Mouse (Mus musculus): ENCODE measurements around the gene Smok2a. TPM values are rescaled to one million over a fixed set of nuclear protein-coding genes. Genes with fewer than 3 reads are reported as not detected.
"Not testable (repeated sequence)": the region's sequence is repeated elsewhere in the genome, so short reads cannot be mapped to it uniquely, and the experiment has no call there.

The Smok2a gene
- polyA plus RNA-seq, 1 experiment from 2014 or later: not detected

DNA sequence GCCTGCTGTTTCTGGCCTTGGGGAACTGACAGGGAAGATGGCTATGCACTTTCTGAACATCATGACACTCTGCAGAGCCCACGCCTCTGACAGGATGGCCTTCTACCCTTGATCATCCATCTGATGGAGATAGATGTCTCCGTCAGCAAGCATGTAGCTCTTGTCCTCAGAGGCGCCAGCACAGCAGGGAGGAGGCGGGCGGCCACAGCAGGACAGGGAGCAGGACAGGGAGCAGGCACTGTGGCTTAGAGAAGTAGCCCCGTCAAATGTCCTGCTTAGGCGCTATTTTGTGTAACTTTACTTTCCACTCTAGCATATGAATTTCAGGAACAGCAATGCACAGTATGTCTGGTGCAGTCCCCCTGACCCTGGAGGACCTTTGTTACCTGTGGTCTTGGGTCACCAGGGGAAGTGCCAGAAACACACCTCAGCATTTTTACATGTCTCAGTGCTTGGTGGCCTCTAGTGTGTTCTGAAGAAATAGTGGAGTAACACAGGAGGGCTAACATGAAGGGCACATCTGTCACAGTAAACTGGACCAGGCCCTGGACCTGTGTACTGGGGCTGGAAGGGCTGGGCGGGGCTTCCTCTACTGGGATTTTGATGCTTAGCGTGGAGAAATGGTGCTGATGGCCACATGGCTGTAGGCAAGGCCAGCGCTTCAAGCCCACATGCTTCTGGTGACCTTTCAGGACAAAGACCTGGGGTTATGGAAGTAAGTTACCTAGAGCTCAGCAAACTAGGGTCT lies 30.0 kb upstream of the Smok2a start:
- H3K4me1 ChIP-seq (replicated peaks); H3K9ac ChIP-seq; H3K4me3 ChIP-seq (replicated peaks); H3K36me3 ChIP-seq (replicated peaks); H3K27me3 ChIP-seq; H3K4me2 ChIP-seq; H3K27ac ChIP-seq (replicated peaks); ATAC-seq (ENCODE audit: insufficient read depth): not testable (repeated sequence)
- 58% methylated on average over 10 of the region's 10 CpGs for WGBS (ENCODE audit: insufficient replicate concordance)
- peaks cover 17% of the 10 kb centered on the region for H3K9me3 ChIP-seq (replicated peaks)

DNA sequence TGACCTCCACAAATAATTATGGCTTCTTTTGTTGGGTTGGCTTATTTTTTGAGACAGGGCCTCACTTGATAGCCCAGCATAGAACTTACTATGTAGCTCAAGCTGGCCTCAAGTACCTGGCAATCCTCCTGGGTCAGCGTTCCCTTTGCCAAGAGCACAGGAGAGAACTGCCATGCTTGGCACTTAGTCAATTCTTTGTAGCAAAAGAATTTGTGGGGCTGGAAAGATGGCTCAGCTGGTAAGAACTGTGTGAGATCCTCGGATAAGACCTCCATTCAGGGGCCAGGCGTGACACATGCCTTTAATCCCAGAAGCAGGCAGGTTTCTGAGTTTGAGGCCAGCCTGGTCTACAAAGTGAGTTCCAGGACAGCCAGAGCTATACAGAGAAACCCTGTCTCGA lies 24.5 kb upstream of the Smok2a start:
- 49% methylated on average over 4 of the region's 4 CpGs for WGBS (ENCODE audit: insufficient replicate concordance)
- H3K4me2 ChIP-seq; ATAC-seq (ENCODE audit: insufficient read depth): not testable (repeated sequence)

GRCm38 (mm10) chr17:13198812-13199211 lies 22.2 kb upstream of the Smok2a start:
- H3K9ac ChIP-seq; ATAC-seq (ENCODE audit: insufficient read depth); H3K36me3 ChIP-seq (replicated peaks); H3K27ac ChIP-seq (replicated peaks); H3K27me3 ChIP-seq; H3K4me1 ChIP-seq (replicated peaks); H3K4me3 ChIP-seq (replicated peaks); H3K4me2 ChIP-seq: not testable (repeated sequence)
- WGBS (ENCODE audit: insufficient replicate concordance): 66% methylated on average over 2 of the region's 2 CpGs
- H3K9me3 ChIP-seq (replicated peaks): peaks cover 13% of the 10 kb centered on the region; the same call in 1 of the 2 replicates

More for the DNA sequence above, 24.5 kb upstream of the Smok2a start:
- H3K4me1 ChIP-seq (replicated peaks); H3K27me3 ChIP-seq; H3K4me3 ChIP-seq (replicated peaks); H3K27ac ChIP-seq (replicated peaks); H3K36me3 ChIP-seq (replicated peaks); H3K9ac ChIP-seq: not testable (repeated sequence)
- peaks cover 13% of the 10 kb centered on the region; the same call in 1 of the 2 replicates for H3K9me3 ChIP-seq (replicated peaks)

DNA sequence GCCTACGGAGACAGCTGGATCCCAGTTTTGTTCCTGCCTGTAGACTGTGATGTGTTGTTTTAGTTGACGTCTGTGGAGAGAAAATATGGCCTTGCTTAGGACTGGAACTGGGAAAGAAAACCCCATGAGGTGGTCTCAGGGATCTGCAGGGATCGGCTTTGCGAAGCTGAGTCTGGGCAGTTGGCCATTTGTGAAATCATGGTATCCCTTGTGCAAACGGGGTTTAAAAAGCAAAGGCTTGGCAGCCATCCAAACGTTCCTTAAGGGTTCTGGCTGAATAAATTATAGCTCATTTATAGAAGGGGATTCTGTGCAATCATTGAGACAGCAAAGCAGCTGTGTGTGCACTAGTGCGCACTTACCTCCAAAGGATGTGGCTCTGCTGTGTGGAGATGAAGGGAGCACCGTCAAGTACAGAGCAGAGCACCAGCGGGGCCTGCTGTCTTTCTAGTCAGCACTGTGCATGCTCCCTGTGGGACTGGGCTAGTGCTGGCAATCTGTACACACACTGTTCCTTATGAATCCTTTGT lies 21.0 kb upstream of the Smok2a start:
- not testable (repeated sequence) for ATAC-seq (ENCODE audit: insufficient read depth)

DNA sequence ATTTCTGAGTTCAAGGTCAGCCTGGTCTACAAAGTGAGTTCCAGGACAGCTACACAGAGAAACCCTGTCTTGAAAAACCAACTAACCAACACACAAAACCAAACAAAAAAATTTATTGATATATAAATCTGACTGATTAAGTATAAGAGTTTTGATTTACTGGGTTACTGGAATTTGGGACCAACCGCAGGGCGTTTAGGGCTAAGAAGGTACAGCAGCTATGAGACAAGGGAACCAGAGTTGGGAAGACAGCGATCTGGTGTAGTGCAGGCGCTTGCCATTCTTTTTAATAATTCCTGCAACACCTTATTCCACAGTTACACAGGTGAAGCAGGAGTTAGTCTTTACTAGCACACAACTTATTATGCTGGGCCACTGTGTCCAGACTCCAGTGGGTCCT lies 19.4 kb upstream of the Smok2a start:
- H3K27me3 ChIP-seq; H3K4me2 ChIP-seq; H3K27ac ChIP-seq (replicated peaks); H3K4me3 ChIP-seq (replicated peaks); H3K9ac ChIP-seq; H3K9me3 ChIP-seq (replicated peaks); H3K4me1 ChIP-seq (replicated peaks); ATAC-seq (ENCODE audit: insufficient read depth); H3K36me3 ChIP-seq (replicated peaks): not testable (repeated sequence)
- WGBS (ENCODE audit: insufficient replicate concordance): 73% methylated on average over 4 of the region's 4 CpGs

More for the DNA sequence above, 21.0 kb upstream of the Smok2a start:
- not testable (repeated sequence) for H3K36me3 ChIP-seq (replicated peaks); H3K9ac ChIP-seq; H3K4me3 ChIP-seq (replicated peaks); H3K27me3 ChIP-seq; H3K4me2 ChIP-seq; H3K27ac ChIP-seq (replicated peaks); H3K4me1 ChIP-seq (replicated peaks)
- 60% methylated on average over 8 of the region's 9 CpGs for WGBS (ENCODE audit: insufficient replicate concordance)
- H3K9me3 ChIP-seq (replicated peaks): peaks cover 13% of the 10 kb centered on the region; the same call in 1 of the 2 replicates

GRCm38 (mm10) chr17:13202453-13203107 lies 18.4 kb upstream of the Smok2a start:
- ATAC-seq (ENCODE audit: insufficient read depth): not testable (repeated sequence)

GRCm38 (mm10) chr17:13205247-13205646 lies 15.7 kb upstream of the Smok2a start:
- ATAC-seq (ENCODE audit: insufficient read depth); H3K4me3 ChIP-seq (replicated peaks): not testable (repeated sequence)
- 66% methylated on average over 1 of the region's 1 CpGs for WGBS (ENCODE audit: insufficient replicate concordance)

More at GRCm38 (mm10) chr17:13202453-13203107, 18.4 kb upstream of the Smok2a start:
- H3K36me3 ChIP-seq (replicated peaks); H3K4me1 ChIP-seq (replicated peaks); H3K27me3 ChIP-seq; H3K4me2 ChIP-seq; H3K4me3 ChIP-seq (replicated peaks); H3K9ac ChIP-seq; H3K27ac ChIP-seq (replicated peaks): not testable (repeated sequence)
- H3K9me3 ChIP-seq (replicated peaks): 0 out of 2 replicates have a peak, but pooled peaks cover 13% of the 10 kb centered on the region
- WGBS (ENCODE audit: insufficient replicate concordance): 55% methylated on average over 2 of the region's 3 CpGs

DNA sequence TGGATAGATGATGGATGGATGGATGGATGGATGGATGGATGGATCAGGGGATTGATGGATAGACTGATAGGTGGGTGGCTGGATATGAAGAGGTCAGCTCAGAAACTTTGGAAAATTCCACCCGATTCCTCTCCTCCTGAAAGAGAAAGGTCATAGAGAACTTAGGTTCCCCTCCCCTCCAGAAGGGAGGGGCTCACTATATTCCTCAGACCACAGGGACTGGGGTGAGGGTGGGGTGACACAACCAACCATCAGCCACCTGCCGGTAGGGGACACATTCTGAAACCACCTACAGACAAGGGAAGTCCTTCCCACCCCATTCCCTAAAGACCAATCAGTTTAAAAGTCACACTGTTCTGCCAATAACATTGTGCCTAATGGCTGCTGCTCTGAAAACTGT lies 14.5 kb upstream of the Smok2a start:
- Histone ChIP-seq H3K4me2 (no peak overlapping the region), H3K27ac (replicated peaks) (no peak overlapping the region), H3K9me3 (replicated peaks) (peaks cover 9% of the 10 kb centered on the region), H3K9ac (no peak overlapping the region), H3K27me3 (no peaks in the 10 kb centered on the region), H3K4me1 (replicated peaks) (no peaks in the 10 kb centered on the region), H3K4me3 (replicated peaks) (no peak overlapping the region), H3K36me3 (replicated peaks) (no peaks in the 10 kb centered on the region)
- WGBS (ENCODE audit: insufficient replicate concordance): 61% methylated on average over 2 of the region's 2 CpGs
- peak; percentile 25; the same call in 1 of the 2 replicates for ATAC-seq (ENCODE audit: insufficient read depth)

More at GRCm38 (mm10) chr17:13205247-13205646, 15.7 kb upstream of the Smok2a start:
- peaks cover 15% of the 10 kb centered on the region; the same call in 1 of the 2 replicates for H3K9me3 ChIP-seq (replicated peaks)
- H3K36me3 ChIP-seq (replicated peaks); H3K4me2 ChIP-seq; H3K27ac ChIP-seq (replicated peaks); H3K4me1 ChIP-seq (replicated peaks); H3K9ac ChIP-seq; H3K27me3 ChIP-seq: not testable (repeated sequence)

DNA sequence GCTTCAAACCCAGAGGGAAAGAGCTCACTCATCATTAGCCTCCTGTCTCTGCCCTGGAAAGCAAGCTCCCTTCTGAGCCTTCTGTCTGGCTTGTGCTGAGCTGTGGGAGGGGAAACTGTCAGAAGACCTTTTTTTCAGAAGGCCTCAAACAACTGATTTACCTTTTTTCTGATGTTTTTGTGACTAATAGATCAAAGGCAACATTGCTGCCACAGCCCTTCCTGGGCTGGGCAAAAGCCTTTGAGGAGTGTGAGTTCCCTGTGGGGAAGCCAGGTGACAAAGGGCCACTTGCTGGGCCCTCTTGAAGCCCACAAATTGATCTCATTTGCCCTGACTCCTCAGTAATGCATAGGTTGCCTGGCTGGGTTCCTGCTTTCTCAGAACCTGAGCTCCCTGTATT lies 12.5 kb upstream of the Smok2a start:
- ATAC-seq (ENCODE audit: insufficient read depth); H3K4me2 ChIP-seq; H3K27me3 ChIP-seq; H3K9ac ChIP-seq; H3K27ac ChIP-seq (replicated peaks); H3K4me3 ChIP-seq (replicated peaks); H3K4me1 ChIP-seq (replicated peaks); H3K36me3 ChIP-seq (replicated peaks): not testable (repeated sequence)
- peaks cover 29% of the 10 kb centered on the region for H3K9me3 ChIP-seq (replicated peaks)

DNA sequence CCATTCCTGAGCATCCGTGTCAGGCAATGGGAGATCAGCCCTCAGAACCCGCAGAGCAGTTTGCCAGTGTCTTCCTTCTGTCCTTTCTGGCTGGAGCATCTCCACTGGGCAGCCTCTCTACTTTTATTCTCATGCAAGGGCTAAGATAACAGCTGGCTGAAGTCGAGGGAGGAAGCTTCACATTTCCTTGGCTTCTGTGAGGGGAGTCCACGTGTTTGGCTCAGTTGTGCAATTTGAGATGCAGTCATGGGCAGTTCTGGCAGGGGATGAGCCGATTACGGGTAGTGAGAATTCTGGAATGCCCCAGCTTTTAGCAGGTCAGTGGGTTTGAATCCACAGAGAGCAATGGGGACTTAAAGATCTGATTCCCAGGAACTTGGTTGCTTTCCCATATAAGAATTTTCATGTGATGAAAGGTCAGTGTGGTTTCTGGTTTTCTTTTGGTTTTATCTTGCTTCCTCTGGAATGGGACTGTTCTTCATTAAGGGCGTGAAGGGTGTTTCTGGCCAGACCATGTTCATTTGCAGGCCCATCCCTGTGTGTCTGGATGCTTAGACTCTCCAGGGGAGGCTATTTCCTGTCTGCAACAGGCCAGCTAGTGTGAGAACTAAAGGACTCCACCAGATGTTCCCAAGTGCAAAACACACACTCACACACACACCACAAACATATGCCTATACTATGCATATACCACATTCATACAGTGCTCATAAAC lies 8.7 kb upstream of the Smok2a start:
- no peaks in the 10 kb centered on the region for H3K36me3 ChIP-seq (replicated peaks)
- no peaks in the 10 kb centered on the region for H3K4me1 ChIP-seq (replicated peaks)
- no peak for ATAC-seq (ENCODE audit: insufficient read depth)
- H3K9me3 ChIP-seq (replicated peaks): peaks cover 58% of the 10 kb centered on the region
- WGBS (ENCODE audit: insufficient replicate concordance): 47% methylated on average over 7 of the region's 7 CpGs
- H3K4me2 ChIP-seq: no peak overlapping the region
- no peak overlapping the region for H3K4me3 ChIP-seq (replicated peaks)
- H3K27ac ChIP-seq (replicated peaks): no peak overlapping the region
- no peaks in the 10 kb centered on the region for H3K27me3 ChIP-seq
- no peak overlapping the region for H3K9ac ChIP-seq

GRCm38 (mm10) chr17:13214169-13214568 lies 6.8 kb upstream of the Smok2a start:
- WGBS (ENCODE audit: insufficient replicate concordance): 39% methylated on average over 4 of the region's 4 CpGs
- no peaks in the 10 kb centered on the region for H3K4me1 ChIP-seq (replicated peaks)
- H3K4me2 ChIP-seq: no peak overlapping the region
- ATAC-seq (ENCODE audit: insufficient read depth): no peak
- no peaks in the 10 kb centered on the region for H3K36me3 ChIP-seq (replicated peaks)
- peaks cover 69% of the 10 kb centered on the region for H3K9me3 ChIP-seq (replicated peaks)
- H3K9ac ChIP-seq: no peak overlapping the region
- H3K4me3 ChIP-seq (replicated peaks): no peak overlapping the region
- no peak overlapping the region for H3K27ac ChIP-seq (replicated peaks)
- no peaks in the 10 kb centered on the region for H3K27me3 ChIP-seq
